Mouse (Mus musculus): ENCODE data around the gene Dusp21. TPM values are rescaled to one million over a fixed set of nuclear protein-coding genes. Genes with fewer than 3 reads are reported as not detected.

The Dusp21 gene
- not detected for total RNA-seq (2021)

DNA sequence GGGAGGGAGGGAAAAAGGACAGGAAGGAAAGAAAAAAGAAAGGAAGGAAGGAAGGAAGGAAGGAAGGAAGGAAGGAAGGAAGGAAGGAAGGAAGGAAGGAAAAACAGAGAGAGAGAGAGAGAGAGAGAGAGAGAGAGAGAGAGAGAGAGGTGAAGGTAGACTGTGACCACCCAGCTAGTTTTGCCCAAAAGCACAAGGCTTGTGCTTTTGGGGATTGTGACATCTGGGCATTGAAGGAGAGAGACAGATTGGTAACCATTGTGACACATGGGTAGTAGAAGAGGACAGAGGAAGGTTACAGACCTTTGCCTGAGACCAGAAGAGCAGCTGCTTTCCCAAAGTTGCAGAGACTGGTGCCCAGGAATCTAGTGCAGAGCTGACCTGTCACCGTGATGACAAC, at the start of gene Dusp21:
Gene Dusp21, plus strand, starts transcription at position 301 of the 400 bp plus-strand sequence.
- DNase-seq: no peak
- intact Hi-C loops (cut with DNase I): no loop called here

DNA sequence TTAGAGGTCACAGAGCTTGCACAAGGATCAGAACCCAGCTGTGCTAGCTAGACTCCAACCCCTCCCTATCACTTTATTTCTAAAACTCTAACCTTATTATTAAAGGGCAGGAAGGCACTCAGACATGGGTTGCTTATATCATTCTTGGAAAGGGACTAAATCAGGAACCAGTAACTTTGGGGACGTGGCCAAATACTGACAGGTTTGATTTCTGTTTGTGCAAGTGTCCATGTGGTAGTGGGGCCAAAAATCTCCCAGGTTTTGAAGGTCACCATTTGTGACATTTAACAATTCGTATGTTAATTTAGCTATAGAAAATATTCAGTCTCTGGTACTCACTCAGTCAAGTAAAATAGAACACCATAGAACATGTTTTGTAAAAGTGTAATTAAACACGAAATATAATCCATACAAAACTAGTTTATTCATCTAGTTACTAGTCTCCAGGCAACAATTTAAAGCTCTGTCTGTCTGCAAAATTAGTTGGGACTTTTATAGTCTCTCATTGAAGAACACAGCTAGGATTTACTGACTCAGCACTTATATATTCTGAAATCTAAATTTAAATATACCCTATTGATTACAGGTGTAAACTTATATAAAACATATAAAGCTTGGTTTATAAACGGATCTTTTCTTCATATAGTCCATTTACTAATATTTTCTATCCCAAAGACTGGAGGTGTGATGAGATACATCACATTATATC, 15.2 kb downstream of the Dusp21 start:
- no peak for DNase-seq
- intact Hi-C loops (cut with DNase I): loop anchor here (5.0 to 10.0 kb wide), 3 partner anchors 91 to 589 kb away; partner anchors contain the start of gene Fundc1

DNA sequence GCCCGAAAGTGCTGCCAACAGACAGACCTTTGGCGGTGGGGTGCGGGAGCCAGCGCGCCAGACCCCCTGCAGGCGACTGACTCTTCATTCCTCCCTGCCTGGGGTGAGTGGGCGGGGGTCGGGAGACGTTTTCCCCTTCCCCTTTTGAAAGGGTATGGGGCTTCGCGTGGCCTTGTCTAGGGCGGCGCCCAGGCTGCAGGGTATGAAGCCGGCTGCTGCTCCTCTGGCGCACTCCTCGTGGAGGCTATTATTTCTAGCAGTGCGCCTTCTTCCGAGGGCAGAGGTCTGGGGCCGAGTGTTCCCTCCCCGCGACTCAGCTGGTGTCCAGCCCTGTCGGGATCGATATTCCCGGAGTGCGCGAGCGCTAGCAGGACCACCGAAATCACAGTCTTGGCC, 16.1 kb downstream of the Dusp21 start:
- intact Hi-C loops (cut with DNase I): loop anchor here (5.0 to 10.0 kb wide), 3 partner anchors 91 to 589 kb away; partner anchors contain the start of gene Fundc1
- DNase-seq: no peak

DNA sequence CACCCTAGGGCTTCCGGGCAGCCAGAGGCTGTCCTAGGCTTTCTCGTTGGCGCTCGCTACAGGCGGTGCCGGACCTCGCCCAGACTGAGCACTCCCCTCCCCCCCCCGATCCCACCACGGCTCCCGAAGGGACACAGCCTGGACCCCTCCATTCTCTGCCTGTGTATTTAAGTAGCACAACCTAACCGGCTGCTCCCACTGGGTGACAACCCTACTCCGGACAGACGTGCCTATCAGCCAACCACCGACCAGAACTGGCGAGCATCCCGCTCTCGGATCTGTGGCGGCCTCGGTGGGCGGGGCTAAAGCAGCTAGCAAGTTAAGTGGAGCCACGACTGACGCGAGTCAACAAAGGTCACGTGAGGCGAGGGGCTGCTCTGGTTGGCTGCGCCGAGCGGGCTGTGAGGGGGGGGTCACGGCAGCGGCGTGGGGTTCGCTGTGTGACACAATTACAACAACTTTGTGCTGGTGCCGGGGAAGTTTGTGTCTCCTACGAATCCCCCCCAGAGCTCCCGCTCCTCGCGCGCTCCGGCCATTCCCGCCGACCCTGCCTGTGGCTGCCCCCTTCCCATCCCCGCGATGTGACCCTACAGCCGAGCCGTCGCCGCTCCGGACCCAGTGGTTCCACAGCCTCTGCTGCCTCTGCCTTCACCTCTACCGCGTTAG, 16.7 kb downstream of the Dusp21 start, which contains the start of gene Kdm6a:
Gene Kdm6a, plus strand, starts transcription at position 384 of the 666 bp plus-strand sequence.
- intact Hi-C loops (cut with DNase I): loop anchor here (5.0 to 10.0 kb wide), 3 partner anchors 90 to 590 kb away; partner anchors contain the start of gene Fundc1
- peak; percentile 95 to 100 for DNase-seq

DNA sequence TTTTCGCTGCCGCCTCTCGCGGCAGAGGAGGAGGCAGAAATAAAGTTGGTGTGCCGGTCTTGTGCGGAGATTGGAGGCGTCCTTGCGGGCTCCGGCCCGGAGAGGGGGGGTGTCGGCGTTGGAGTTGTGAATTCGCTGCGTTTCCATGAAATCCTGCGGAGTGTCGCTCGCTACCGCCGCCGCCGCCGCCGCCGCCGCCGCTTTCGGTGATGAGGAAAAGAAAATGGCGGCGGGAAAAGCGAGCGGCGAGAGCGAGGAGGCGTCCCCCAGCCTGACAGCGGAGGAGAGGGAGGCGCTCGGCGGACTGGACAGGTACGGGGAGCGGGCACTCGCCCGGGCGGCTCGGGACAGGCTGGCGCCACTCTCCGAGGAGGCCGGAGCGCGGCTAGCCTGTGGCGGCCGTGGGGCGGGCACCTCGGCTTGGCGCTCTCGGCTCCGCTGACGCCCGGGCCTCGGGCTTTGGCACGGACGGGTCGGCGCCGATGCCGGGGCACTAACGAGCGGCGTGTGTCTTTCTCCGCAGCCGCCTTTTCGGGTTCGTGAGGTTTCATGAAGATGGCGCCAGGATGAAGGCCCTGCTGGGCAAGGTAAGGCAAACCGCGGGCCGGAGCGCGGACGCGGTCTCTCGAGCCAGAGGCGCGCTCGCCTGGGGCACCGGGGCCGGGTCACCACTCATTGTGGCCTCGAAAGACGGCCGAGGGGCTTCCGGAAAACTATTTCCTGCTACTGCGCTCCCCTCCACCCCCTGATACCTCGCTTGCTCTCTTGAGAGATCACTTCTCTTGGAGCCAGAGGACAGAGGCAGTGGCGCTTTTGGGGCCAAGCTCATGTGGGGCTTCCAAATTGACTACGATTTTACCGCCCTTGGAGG, 17.4 kb downstream of the Dusp21 start:
- DNase-seq: peak; percentile 45 to 81
- intact Hi-C loops (cut with DNase I): loop anchor here (5.0 to 10.0 kb wide), 3 partner anchors 89 to 591 kb away; partner anchors contain the start of gene Fundc1

DNA sequence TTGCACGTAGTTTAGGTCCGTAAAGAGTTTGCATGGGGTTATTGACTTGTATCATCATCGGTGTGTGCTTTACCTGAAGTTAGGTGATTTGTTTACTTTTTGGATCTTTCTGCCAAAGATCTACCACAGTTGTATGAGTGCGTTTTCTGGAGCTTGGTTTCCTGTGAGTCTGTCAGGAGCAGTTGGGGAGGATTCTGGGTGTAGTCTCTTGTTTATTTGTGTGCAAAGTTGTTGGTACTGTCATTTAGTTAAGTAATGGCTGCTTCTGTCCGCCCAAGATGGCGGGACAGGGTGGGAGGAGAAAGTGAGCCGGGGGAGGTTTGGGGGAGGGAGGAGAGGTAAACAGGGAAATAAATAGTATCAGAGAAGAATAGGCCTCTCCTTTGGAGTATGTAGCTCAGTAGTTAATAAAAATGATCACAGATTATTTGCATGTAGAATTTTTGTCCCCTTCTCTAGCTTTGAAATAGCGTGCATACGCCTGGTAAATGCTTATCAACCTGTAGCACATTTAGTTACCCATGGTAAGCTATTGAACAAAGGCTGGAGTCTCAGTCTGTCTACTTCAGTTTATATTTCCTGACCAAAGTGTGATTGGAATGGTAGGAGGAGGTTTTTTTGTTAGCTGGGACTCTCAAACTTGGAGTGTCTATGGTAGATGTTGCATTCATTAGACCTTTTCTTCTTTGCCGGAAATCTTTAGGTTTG, 18.4 kb downstream of the Dusp21 start:
- peak; percentile 16 to 47 for DNase-seq
- intact Hi-C loops (cut with DNase I): loop anchor here (5.0 to 10.0 kb wide), 3 partner anchors 88 to 592 kb away; partner anchors contain the start of gene Fundc1

DNA sequence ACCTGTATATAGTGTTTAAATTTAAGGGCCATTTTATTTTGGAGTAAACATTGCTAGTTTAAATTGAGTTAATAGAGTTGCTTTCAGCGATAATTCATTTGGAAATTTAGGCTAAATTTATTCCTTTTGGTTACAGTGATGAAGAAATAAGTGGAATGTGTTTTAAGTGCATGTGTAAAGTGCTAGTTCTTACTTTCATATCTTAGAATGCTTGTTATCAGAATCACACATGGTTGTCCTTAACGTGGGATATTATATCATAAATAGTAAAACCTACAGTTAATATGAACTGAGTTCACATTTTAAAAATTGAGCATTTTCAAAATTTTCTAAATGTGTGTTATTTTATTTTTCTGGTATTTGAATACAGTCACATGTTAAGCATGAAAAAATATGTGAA, 19.5 kb downstream of the Dusp21 start:
- intact Hi-C loops (cut with DNase I): loop anchor here (10.0 kb wide), 1 partner anchor 280 kb away; no protein-coding TSS in a partner anchor
- no peak for DNase-seq

DNA sequence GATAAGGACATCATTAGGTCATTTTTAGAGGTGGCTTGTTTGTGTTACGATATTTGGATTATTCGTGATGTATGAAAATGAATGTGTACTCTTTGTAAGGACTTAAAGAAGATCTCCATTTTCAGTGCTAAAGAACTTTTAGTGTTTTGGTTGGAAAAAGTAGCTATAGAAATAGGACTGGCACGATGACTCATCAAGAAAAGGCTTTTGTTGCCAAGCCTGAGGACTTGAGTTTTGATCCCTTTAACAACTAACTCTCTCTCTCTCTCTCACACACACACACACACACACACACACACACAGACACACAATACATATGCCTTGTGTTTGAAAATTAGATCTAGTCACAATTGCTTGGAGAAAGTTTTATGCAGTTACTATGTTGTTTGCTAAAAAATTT, 21.3 kb downstream of the Dusp21 start:
- no peak for DNase-seq
- intact Hi-C loops (cut with DNase I): loop anchor here (2.0 to 10.0 kb wide), 2 partner anchors 22 to 278 kb away; no protein-coding TSS in a partner anchor

DNA sequence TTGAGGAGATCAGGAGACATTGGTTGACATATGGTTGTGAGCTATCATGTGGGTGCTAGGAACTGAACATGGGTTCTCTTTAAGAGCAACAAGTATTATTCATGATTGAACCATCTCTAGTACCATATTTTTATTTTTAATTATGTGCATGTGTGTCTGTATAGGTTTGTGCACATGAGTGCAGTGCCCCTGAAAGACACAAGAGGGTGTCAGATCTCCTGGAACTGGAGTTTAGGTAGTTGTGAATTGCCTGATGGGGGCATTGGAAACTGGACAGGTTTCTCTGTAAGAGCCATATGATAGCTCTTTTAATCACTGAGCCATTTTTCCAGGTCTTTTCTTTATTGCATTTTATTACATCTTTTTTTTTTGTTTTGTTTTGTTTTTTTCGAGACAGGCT, 23.3 kb downstream of the Dusp21 start:
- intact Hi-C loops (cut with DNase I): loop anchor here (10.0 kb wide), 1 partner anchor 276 kb away; no protein-coding TSS in a partner anchor
- no peak for DNase-seq

DNA sequence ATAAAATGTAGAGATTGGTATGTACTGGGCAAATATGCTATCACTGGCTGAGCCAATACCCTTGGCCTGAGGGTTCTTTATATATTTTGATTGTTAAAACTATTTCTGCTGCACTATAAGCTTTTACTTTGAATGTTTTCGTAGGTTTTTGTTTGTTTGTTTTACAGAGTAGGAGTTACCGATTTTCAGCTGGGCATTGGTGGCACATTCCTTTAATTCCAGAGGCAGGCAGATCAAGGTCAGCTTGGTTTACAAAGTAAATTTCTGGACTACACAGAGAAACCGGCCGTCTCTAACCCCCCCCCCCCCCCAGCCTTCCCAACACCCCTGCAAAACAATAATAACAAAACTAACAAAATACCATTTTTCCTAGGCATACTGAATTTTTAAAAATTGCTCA, 29.2 kb downstream of the Dusp21 start:
- DNase-seq: no peak
- intact Hi-C loops (cut with DNase I): no loop called here

DNA sequence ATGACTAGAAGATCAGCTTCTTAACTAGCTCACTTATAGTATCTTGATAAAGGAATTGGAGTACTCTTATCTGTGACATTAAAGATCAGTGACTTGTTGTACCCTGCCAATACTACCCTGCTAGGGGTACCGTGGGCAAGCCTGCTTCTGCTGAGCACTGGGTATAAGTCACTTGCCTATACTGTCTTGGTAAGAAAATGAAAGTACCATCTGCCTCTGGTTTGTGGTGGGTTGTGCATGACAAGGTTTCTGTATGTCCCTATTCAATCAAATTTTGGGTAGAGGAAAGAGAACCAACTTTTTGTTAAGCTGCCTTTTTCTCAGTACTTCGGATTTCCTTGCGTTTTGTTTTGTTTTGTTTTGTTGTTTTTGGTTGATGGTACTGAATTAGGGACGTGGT, 32.1 kb downstream of the Dusp21 start:
- DNase-seq: no peak
- intact Hi-C loops (cut with DNase I): no loop called here

DNA sequence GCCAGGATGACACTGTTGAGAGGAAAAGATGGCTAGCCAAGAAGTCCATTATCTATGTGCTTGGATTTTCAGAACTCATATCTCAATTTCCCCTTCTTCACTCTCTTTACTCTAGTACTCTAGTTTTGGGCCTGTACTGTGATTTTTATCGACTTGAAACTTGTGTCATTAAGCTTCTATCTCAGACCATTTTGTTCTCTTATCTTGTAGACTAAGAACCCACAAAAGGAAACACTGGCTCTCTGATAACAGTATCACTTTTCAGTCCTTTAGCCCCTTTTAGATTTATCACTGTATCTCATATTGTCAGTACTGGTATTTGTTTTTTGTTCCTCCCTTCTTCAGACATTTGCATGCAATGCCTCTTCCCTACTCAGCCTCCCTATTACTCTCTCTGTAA, 33.8 kb downstream of the Dusp21 start:
- intact Hi-C loops (cut with DNase I): no loop called here
- DNase-seq: no peak

DNA sequence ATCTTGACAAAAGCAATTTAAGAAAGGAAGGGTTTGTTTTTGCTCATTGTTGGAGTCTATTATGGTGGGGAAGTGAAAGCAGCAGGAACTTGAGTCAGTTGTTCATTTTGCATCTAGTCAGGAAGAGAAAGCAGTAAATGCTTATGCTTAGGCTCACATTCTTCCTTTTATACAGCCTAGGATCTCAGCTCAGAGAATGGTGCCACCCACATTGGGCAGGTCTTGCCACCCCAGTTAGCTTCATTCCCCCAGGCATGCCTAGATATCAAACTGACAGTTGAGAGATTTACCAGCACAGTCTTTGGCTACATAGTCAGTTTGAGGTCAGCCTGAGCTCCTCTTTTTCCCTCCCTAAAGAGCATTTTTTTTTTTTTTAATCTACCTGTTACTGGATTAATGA, 41.5 kb downstream of the Dusp21 start:
- intact Hi-C loops (cut with DNase I): no loop called here
- no peak for DNase-seq

DNA sequence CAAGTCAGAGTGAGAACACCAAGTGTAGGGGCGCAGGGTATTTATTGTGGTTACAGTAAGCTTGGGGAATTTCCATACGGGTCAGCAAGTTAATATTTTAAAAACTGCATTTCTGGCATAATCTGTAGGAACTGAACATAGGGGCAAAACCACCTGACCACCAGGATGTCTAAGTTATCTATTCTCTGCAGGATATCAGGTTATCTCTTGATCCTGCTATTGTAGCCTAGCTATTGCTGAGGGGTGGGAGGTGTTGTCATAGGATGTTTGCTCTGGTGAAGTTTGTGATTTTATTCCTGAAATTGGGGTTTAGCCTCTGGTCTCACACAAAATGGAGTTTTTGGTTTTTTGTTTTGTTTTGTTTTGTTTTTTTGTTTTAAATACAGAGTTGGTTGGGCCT, 42.6 kb downstream of the Dusp21 start:
- DNase-seq: no peak
- intact Hi-C loops (cut with DNase I): loop anchor here (2.0 kb wide), 1 partner anchor 21 kb away; no protein-coding TSS in a partner anchor

Other genes starting within 250 kb of the Dusp21 start
- 10 to 100 TPM; 23.7 to 51.5 TPM for gene Kdm6a, start 16.7 kb downstream of the Dusp21 start, total RNA-seq (2021)

Measured in heart, postnatal 36 days (tissue).